Mouse (Mus musculus) forebrain, embryonic 13.5 days (tissue): Measurements from ENCODE around the gene Terf2. TPM values are rescaled to one million over a fixed set of nuclear protein-coding genes. Genes with fewer than 3 reads are reported as not detected.

ENCODE experiments used
- ATAC-seq: fragments of 200-750 bp; cut with Nextera tagmentation; 2 replicates; pipeline ENCODE4 v1.8.0; 2017
- H3K27ac ChIP-seq: fragments of 300-500 bp; sonication (generic); 2 replicates; pipeline ENCODE4 v1.5.1; 2015; ENCODE audit warnings: inconsistent platforms, mild to moderate bottlenecking, moderate library complexity
- H3K27me3 ChIP-seq: fragments of 300-500 bp; sonication (generic); 2 replicates; pipeline ENCODE4 v1.6.1; 2015; ENCODE audit warnings: mild to moderate bottlenecking, inconsistent platforms
- H3K36me3 ChIP-seq: fragments of 300-500 bp; sonication (generic); 2 replicates; pipeline ENCODE4 v1.6.1; 2015; ENCODE audit warnings: mild to moderate bottlenecking, inconsistent platforms; ENCODE audit not compliant: poor library complexity, severe bottlenecking
- H3K4me1 ChIP-seq: fragments of 300-500 bp; sonication (generic); 2 replicates; pipeline ENCODE4 v1.6.1; 2015; ENCODE audit warnings: inconsistent platforms
- H3K4me2 ChIP-seq: fragments of 300-500 bp; sonication (generic); 2 replicates; pipeline ENCODE4 v1.6.1; 2015; ENCODE audit warnings: inconsistent platforms, mild to moderate bottlenecking, moderate library complexity
- H3K4me3 ChIP-seq: fragments of 300-500 bp; sonication (generic); 2 replicates; pipeline ENCODE4 v1.5.1; 2015; ENCODE audit warnings: mild to moderate bottlenecking, inconsistent platforms
- H3K9ac ChIP-seq: fragments of 300-500 bp; sonication (generic); 2 replicates; pipeline ENCODE4 v1.6.1; 2015; ENCODE audit warnings: mild to moderate bottlenecking, inconsistent platforms
- H3K9me3 ChIP-seq: fragments of 300-500 bp; sonication (generic); replicated peaks from 2 replicates; pipeline ENCODE4 v1.6.1; 2016; ENCODE audit warnings: inconsistent platforms
- WGBS: fragments of 180-500 bp; shearing (Covaris S2); methylation state at CpG from one replicate; pipeline ENCODE4 v1.1.7; 2015; 5-methylcytosine and 5-hydroxymethylcytosine counted together
- polyA plus RNA-seq: library from polyadenylated mRNA; unstranded; fragments of >200 nt; fragmentation: Nextera tagmentation; extraction: Ambion mirVana; gene quantifications from 2 replicates; pipeline ENCODE4 v1.2.1, GENCODE M21; 2015

Terf2 gene
- polyA plus RNA-seq, 1 experiment from 2014 or later, result 25.5 TPM

GRCm38 (mm10) chr8:107076239-107076888 is 20.0 kb downstream of the Terf2 start:
- Histone ChIP-seq H3K4me2 (no peak overlapping the region), H3K27ac (no peak overlapping the region), H3K4me1 (no peaks in the 10 kb centered on the region), H3K9ac (no peak overlapping the region), H3K9me3 (no peaks in the 10 kb centered on the region), H3K27me3 (no peaks in the 10 kb centered on the region), H3K36me3 (peaks cover 96% of the 10 kb centered on the region), H3K4me3 (no peak overlapping the region)
- 90% methylated on average over 7 of the region's 7 CpGs for whole genome bisulfite sequencing
- no peak for ATAC-seq

DNA sequence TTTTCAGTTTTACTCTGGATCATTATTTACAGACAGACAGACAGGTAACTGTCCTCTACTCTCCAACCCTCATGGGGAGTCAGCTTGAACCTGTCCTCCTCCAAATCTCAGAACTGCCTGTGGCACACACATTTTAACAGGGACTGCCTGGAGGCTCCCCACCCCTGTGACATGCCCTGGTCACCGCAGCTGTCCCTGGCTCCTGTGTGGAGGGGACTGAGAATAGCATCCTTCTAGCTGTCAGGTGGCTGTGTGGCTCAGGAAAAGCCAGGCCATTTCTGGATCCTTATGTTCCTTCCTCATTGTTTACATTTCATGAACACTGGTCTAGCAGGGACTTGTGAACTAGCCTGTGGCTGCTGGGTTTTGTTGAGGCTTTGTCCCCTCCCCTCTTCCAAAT is 22.2 kb downstream of the Terf2 start:
- H3K9ac ChIP-seq, result no peak overlapping the region
- no peak for ATAC-seq
- no peak overlapping the region for H3K27ac ChIP-seq
- WGBS, result 100% methylated on average over 1 of the region's 1 CpGs
- H3K4me2 ChIP-seq, result no peak overlapping the region
- H3K36me3 ChIP-seq, result peaks cover 93% of the 10 kb centered on the region
- no peaks in the 10 kb centered on the region for H3K4me1 ChIP-seq
- H3K4me3 ChIP-seq, result no peak overlapping the region
- H3K9me3 ChIP-seq, result no peaks in the 10 kb centered on the region
- no peaks in the 10 kb centered on the region for H3K27me3 ChIP-seq

- H3K9ac ChIP-seq, result no peak overlapping the region
- H3K9me3 ChIP-seq, result no peaks in the 10 kb centered on the region
- no peak for ATAC-seq
- H3K4me2 ChIP-seq, result no peak overlapping the region
- H3K27me3 ChIP-seq, result no peaks in the 10 kb centered on the region
- H3K27ac ChIP-seq, result no peak overlapping the region
- WGBS, result 87% methylated on average over 4 of the region's 4 CpGs
- H3K4me1 ChIP-seq, result no peaks in the 10 kb centered on the region
- no peak overlapping the region for H3K4me3 ChIP-seq
- H3K36me3 ChIP-seq, result peaks cover 93% of the 10 kb centered on the region
These were observed 22.6 kb downstream of the Terf2 start for GRCm38 (mm10) chr8:107073706-107074105.

- Histone ChIP-seq H3K27me3 (no peaks in the 10 kb centered on the region), H3K9ac (no peak within 1 kb of the TSS), H3K36me3 (peaks cover 24% of the 10 kb centered on the region), H3K9me3 (no peaks in the 10 kb centered on the region), H3K27ac (no peak within 1 kb of the TSS), H3K4me3 (no peak within 1 kb of the TSS), H3K4me2 (no peak within 1 kb of the TSS), H3K4me1 (no peaks in the 10 kb centered on the region)
- no peak for ATAC-seq
- 68% methylated on average over 17 of the region's 17 CpGs for WGBS
These were observed 30.5 kb downstream of the Terf2 start, which contains the start of gene Tmed6 for GRCm38 (mm10) chr8:107065511-107066496. Tmed6 (minus strand) TSS chr8:107065644.

GRCm38 (mm10) chr8:107062613-107063012 is 33.7 kb downstream of the Terf2 start:
- WGBS, result 88% methylated on average over 1 of the region's 1 CpGs
- Histone ChIP-seq H3K27me3 (no peaks in the 10 kb centered on the region), H3K9me3 (no peaks in the 10 kb centered on the region), H3K27ac (no peak overlapping the region), H3K4me3 (no peak overlapping the region), H3K4me2 (no peak overlapping the region), H3K36me3 (peaks cover 25% of the 10 kb centered on the region), H3K4me1 (peaks cover 6% of the 10 kb centered on the region), H3K9ac (no peak overlapping the region)
- no peak for ATAC-seq

DNA sequence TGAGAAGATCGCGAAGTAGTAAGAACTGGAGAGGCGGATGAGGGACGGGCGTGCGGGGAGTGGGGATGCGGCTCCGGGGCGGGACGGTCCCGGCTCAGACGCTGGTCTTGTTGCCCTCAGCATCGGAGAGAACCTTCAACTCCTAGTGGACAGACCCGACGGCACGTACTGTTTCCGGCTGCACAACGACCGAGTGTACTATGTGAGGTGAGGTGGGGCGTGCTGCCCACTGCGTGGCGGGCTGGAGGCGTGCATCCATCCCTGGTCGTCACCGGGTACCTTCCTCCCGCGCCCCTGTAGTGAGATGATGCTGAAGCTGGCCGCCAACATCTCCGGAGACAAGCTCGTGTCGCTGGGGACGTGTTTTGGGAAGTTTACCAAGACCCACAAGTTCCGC is 39.4 kb downstream of the Terf2 start:
- Histone ChIP-seq H3K4me3 (peak overlapping the region; percentile 98), H3K9ac (peak overlapping the region; percentile 73), H3K27me3 (no peaks in the 10 kb centered on the region), H3K9me3 (no peaks in the 10 kb centered on the region), H3K4me2 (peak overlapping the region; percentile 99), H3K36me3 (peaks cover 51% of the 10 kb centered on the region), H3K27ac (no peak overlapping the region), H3K4me1 (peaks cover 24% of the 10 kb centered on the region)
- under 1% methylated on average over 33 of the region's 33 CpGs for WGBS
- no peak; the same call in 1 of the 2 replicates for ATAC-seq

GRCm38 (mm10) chr8:107056076-107056972 is 40.0 kb downstream of the Terf2 start, which contains the start of the genes Cog8 and Nip7:
Cog8 (minus strand) TSS chr8:107056689.
Nip7 (plus strand) TSS chr8:107056877.
- under 1% methylated on average over 85 of the region's 88 CpGs for WGBS
- no peaks in the 10 kb centered on the region for H3K9me3 ChIP-seq
- H3K4me1 ChIP-seq, result peaks cover 24% of the 10 kb centered on the region
- peak within 1 kb of the TSS; percentile 98 for H3K4me3 ChIP-seq
- peak; percentile 97 for ATAC-seq
- H3K4me2 ChIP-seq, result peak within 1 kb of the TSS; percentile 99
- H3K27ac ChIP-seq, result peak within 1 kb of the TSS; percentile 75
- H3K9ac ChIP-seq, result peak within 1 kb of the TSS; percentile 86
- peaks cover 58% of the 10 kb centered on the region for H3K36me3 ChIP-seq
- H3K27me3 ChIP-seq, result no peaks in the 10 kb centered on the region

DNA sequence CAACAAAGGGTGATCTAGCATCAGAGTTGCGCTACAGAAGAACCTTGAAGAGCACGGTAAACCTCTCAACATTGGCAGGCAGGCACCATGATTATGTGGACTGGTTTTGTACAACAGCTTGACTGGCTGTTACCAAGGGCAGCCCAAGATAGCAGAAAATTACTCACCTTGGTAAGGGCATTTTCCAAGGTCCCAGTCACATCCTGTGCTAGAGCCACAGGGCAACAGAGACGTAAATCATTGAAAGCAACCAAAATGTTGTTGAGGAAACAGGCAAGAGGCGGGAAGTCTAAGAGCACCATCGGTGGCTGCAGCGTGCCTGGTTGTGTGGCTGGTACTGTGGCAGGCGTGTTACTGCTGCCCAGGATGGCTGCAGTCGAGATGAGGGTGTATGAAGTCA is 44.3 kb downstream of the Terf2 start:
- Histone ChIP-seq H3K9ac (no peak overlapping the region), H3K4me1 (peaks cover 37% of the 10 kb centered on the region), H3K27me3 (no peaks in the 10 kb centered on the region), H3K4me2 (no peak overlapping the region), H3K9me3 (no peaks in the 10 kb centered on the region), H3K27ac (no peak overlapping the region), H3K36me3 (peaks cover 58% of the 10 kb centered on the region), H3K4me3 (no peak overlapping the region)
- WGBS, result 95% methylated on average over 8 of the region's 8 CpGs
- ATAC-seq, result no peak

GRCm38 (mm10) chr8:107049480-107049879 is 46.9 kb downstream of the Terf2 start:
- WGBS, result 93% methylated on average over 4 of the region's 4 CpGs
- H3K4me2 ChIP-seq, result peak overlapping the region; percentile 94

DNA sequence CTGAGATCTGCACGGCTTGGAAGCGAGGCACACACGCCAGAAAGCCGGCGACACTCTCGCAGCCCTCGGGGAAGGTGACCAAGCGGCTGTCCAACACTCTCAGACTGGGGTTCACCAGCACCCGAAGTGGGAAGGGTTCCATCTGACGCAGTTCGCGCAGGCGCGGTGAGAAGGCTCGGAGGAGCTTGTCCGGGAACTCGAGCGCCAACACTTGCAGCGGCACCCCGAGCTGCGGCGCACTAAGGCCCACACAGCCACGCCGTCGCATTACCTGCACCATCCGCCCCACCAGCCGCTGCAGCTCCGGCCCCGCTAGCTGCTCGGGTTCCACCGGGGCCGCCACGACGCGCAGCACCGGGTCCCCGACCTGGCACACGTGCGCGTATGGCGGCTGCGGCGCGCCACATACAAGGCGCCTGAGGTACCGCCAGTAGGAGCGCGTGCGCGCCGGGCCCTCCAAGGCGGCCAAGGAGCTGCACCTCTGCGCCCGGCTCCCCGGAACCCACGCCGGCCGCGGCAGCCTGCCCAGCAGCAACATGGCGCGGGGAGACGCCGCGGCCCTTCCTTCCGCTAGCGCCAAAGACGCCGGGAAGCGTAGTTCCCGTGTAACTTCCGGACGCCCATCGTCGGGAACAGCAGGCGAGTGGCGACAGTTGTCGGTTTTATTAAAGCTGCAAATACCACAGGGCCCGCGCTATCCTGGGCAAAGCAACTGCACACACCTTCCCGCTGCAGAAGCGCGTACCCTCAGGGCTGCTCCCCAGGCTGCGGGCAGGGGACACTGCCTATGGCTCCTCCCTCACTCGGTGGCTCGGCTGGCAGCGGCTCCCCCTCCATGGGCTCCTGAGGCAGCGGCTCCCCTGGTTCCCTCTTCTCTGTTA is 48.0 kb downstream of the Terf2 start, which contains the start of gene Pdf:
Gene Pdf, minus strand, starts transcription at position 554 of the 881 bp plus-strand sequence.
- Histone ChIP-seq H3K9me3 (no peaks in the 10 kb centered on the region), H3K36me3 (peaks cover 83% of the 10 kb centered on the region), H3K27me3 (no peaks in the 10 kb centered on the region), H3K27ac (peak within 1 kb of the TSS; percentile 90), H3K9ac (peak within 1 kb of the TSS; percentile 84), H3K4me2 (peak within 1 kb of the TSS; percentile 94), H3K4me1 (peaks cover 26% of the 10 kb centered on the region), H3K4me3 (peak within 1 kb of the TSS; percentile 81)
- peak; percentile 87 for ATAC-seq
- WGBS, result under 1% methylated on average over 87 of the region's 87 CpGs

More at GRCm38 (mm10) chr8:107049480-107049879, 46.9 kb downstream of the Terf2 start:
- H3K9ac ChIP-seq, result no peak overlapping the region
- peaks cover 83% of the 10 kb centered on the region for H3K36me3 ChIP-seq
- ATAC-seq, result no peak
- peak overlapping the region; percentile 81; the same call in 1 of the 2 replicates for H3K4me3 ChIP-seq
- H3K27me3 ChIP-seq, result no peaks in the 10 kb centered on the region
- peaks cover 26% of the 10 kb centered on the region for H3K4me1 ChIP-seq
- H3K27ac ChIP-seq, result no peak overlapping the region
- no peaks in the 10 kb centered on the region for H3K9me3 ChIP-seq
